Mouse (Mus musculus) lung, postnatal 4 days (tissue): ENCODE measurements around the gene Cd164l2.

Experiments
- DNase-seq, 2 experiments: peaks; one replicate each; pipeline ENCODE4 v3.0.0; 2021

The Cd164l2 gene

DNA sequence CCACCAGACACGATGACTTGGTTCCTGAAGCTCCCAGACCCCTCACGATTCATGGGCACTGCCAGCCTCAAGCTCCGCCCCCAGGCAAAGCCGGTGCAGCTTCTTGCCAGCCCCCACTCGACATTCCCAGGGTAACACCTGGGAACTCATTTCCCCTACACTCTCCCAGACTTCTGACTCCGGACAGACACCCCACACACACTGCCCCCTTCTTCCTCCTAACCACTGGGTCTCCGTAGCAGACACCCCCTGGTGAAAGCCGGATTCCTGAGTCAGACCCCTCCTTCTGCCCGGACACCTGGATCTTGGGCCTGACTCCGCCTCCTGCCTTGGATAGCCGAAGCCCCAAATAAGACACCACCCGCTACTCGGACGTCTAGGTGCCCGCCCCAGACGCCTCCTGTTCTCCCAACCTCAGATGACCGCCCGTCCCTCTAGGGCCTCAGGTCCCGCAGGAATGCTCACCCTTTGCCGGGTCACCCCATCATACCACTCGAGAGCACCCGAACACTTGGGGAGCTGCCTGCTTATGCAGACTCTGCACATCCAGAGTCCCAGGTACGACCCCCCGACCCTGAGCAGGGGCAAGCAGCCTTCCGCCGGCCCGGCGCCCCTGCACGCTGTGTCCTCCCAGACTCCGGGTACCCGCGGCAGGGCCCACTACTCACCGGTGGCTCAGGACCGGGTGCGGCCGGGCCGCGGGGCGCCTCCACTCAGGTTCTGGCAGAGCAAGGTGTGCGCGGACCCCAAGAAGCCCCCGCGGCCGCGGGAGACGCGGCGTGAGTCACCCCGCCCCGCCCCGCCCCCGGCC lies at the start of gene Cd164l2, which contains the start of gene Gpr3:
Cd164l2 (plus strand) TSS at position 381 of the 811 bp plus-strand sequence.
Gpr3 (minus strand) TSS at position 786 of the 811 bp plus-strand sequence.
- DNase-seq = peak in 1 of 2 experiments; percentile 37

DNA sequence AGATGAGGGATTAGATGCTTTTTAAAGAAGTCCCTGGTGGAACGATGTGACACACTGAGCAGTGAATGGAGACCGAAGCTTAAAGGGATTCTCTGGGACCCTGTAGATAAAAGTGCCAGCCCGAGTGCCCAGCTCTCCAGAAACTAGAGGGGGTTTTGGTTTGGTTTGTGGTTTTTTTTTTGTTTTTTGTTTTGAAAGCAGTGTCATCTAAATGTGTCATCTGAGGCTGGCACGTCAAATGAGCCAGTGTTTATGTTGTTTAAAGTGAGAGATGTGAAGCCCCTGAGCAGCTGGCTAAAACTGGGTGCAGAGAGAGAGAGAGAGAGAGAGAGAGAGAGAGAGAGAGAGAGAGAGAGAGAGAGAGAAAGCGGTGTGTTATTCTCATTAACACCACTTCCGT lies 49.7 kb upstream of the Cd164l2 start:
- no peak for DNase-seq

DNA sequence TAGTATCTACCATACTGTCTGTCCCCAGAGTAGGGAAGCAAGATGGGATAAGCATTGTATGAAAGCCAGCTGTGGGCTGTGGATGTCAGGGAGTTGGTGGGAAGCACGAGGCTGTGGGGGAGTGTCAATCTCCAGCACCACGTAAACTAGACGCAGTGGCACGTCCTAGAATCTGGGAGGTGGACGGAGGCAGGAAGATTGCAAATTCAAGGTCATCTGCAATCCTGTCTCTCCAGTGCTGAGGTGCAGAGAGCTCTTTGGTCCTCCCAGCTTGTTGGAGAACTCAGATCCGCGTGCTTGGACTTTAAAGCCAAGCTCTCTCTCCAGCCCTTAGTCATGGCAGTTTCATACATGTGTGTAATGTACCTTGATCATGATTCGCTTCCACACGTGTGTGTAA lies 45.2 kb upstream of the Cd164l2 start:
- DNase-seq = no peak

DNA sequence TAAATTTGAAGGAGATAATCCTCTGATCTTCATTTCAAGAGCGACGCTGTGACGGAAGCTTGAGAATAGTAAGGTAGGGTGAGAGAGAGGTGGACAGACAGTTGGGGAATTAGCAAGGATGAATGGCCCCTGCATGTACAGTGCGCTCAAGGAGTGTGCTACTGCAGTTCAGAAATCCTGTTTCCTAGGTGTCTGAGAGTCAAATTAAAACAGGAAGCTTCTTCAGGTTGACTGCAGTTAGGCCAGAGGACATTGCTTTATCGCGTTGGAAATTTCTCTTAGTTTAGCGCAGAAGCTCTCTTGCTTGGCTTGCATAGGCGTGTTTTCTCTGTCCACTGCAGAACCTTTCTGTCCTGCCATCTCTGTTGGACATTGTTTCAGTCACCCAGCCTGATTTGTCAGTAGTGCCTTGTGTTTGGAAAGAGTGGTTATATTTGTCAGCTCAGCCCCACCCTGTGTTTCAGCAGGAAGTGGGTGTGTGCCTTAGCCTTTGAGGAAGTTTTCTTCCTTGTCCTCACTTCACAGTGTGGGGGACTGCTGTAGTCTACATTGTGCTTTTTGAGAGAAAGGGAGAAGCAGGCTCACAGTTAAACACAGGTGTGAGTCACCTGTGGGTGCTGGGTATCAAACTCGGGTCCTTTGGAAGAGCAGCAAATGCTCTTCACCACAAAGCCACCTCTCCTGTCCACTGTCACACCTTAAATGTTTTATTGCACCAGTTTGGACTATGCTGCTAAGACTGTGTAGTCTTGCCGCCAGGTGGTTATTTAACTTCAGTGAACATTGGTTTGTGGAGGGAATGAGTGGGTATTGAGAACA lies 42.5 kb upstream of the Cd164l2 start:
- peak; percentile 53 to 65 for DNase-seq

DNA sequence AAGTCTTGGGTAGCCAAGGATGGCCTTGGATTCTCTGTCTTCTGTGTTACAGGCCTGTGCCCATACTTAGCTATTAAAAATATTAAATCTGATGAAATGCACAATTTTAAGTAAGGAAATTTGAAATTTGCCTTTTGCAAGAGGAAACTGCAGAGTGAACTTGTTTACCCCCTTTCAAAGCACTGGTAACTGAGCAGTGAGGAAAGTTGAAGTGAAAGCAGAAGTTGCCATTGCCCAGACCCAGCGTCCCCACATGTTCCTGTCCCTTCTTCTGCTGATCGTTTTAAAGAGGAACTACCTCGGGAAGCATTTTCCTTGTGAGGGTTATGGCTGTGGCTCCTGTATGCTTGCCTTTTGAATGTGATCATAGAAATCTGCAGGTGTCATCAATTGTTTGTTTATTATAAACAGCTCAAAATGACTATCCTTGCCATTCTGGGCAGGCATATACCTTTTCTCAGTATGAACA lies 41.8 kb upstream of the Cd164l2 start:
- DNase-seq = peak; percentile 40 to 48

DNA sequence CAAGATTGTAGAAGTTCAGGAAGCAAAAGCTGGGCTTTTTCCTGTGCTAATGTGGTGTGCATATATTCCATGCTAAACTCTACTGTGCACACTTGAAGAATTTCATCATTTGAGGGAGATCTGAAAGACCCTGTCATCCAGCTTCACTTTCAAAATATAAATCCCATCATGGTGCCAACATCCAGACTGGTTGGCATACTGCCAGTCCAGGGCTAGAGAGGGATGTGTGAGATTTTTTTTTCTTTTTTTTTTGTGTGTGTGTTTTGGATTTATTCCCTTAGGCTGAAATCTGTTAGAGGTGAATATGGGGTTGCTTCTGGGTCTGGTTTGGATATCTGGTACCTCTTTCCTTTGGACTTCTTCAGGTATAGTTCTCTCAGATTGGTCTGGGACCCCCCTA lies 41.3 kb upstream of the Cd164l2 start:
- DNase-seq = no peak

DNA sequence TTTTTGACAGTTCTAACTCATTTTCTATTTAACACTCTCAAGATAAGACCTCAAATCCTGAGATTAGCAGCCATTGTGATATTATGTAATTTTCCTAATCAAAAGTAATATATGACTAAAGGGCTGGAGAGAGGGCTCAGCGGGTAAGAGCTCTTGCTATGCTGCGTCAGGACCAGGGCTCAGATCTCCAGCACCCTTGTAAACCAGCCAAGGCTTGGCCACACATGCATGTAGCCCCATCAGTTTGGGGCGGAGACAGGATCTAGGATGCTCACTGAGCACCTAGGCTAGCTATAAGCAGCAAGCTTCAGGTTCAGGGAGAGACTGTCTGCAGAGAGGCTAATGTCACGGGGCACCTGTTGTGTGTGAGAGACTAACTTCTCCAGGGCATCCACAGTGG lies 39.5 kb upstream of the Cd164l2 start:
- DNase-seq = no peak

DNA sequence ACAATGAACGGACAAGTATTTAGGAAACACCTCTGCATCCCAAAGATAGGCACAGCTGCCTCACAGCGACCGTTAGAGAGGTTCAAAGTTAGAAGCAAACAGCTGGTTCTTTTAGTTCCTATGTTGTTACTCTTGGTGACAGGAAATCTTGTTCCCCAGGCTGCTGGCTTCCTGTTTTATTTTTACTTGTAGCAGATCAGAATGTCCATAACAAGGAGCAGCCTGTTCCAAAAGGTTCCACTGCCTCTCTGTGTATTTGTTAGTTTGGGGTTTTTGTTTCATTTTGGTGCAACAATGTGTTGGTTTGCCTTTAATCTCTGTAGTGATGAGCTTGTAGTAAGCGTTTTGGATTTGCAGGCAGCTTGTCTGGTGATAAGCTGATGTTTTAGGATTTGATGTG lies 37.6 kb upstream of the Cd164l2 start:
- no peak for DNase-seq

DNA sequence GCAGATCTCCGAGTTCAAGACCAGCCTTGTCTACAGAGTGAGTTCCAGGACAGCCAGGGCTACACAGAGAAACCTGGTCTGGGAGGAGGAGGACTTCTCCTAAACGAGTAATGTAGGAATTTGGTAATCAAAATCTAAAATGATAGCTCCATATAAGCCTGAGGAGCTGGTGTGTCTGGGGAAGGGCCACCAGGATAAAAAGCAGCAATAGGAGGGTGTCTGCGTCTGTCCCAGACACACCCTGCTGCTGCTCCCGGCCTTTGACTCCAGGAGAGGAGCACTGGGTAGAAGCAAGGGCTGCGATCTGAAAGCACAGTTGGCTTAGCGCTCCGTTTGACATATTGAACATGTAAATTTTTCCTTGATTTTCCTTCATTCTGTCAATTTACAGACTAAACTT lies 36.7 kb upstream of the Cd164l2 start:
- DNase-seq = no peak

DNA sequence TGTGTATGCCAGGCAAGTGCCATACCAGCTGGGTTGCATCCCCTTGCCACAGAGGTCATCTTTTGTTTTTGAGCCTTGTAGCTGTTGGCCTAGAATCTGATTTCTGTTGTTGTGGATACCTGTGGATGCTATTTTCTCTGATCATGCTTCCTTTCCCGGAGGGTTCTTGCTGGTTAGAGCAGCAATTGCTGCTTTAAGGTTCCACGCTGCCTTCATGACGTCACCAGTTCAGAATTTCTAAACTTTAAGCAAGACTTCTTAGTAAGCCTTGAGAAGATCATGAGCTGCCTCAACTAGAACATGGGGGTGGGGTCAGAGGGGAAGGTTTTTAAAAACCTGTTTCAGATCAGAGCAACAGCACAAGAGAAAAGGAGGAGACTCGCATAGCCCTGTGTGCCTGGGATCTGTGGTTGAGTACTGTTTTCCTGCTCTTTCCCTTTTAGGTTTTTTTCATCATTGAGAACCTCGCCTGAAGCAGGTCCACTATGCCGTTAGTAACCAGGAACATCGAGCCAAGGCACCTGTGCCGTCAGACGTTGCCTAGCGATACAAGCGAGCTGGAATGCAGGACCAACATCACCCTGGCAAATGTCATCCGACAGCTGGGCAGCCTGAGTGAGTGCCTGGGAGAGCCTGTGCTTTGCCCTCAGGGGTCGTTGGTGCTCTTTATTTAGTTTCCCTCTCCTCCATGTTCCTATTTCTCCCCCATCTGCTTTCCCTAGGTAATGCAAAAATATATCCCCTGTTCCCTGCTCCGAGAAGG lies 35.8 kb upstream of the Cd164l2 start:
- no peak for DNase-seq

DNA sequence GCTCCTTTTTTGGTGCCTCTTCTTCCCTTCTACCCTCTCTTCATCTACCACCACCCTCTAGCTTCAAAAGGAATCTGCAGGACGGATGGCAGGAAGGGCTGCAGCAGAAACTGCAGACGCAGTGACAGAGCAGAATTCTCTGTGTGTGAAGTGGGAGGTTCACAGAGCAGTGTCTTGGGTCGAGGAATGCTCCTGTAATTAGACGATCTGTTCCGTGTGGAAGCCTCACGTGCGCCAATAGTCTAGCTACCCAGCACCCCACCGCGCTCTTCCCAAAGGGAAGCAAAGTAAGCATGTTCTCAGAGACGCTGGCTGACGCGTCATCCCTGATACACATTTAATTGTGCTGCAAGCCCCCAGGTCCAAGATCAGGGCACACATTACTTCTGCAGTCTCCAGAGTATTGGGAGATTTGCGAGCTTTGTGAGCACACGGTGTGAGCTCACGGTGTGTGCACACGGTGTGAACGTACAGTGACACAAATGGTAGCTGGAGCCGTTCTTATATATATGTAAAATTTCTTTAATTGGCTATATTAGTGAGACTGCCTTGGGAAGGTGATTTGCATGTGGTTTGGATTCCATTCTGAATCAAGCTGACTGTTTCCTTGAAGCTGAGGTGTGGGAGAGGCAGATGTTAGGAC lies 35.0 kb upstream of the Cd164l2 start:
- DNase-seq = no peak

DNA sequence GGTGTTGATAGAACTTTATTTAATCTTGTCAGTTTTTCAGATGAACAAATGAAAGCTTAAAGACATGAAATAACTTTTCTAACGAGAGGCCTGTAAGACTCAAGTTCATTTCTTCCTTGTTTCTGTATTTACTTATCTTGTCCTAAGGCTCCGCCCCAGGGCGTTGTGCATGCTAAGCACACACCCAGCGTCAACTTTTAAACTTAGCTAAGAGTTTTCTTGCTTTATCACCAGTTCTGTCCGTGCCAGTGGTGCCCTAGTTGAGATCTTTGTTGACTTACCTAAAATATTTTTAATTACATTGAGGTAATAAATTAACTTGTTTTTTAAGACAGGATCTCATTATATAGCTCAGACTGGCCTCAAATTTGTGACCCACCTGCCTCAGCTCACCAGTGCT lies 33.6 kb upstream of the Cd164l2 start:
- no peak for DNase-seq

DNA sequence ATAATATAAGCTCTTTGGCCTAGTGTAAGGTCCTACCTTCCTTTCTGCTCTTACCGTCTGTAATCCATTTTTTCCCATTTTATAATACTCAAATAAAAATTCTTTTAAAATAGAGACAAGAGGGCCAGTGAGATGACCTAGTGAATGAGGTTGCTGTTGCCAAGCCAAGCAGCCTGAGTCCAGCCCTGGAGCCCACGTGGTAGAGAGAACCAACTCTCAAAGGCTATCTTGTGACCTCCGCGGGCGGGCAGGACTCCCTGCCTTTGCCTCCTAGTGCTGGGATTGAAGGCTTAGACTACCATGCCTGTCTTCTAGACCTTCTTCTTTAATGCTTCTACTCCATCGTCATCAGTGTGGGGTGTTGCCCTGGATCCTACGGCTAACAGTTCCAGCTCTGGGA lies 32.7 kb upstream of the Cd164l2 start:
- DNase-seq = no peak

DNA sequence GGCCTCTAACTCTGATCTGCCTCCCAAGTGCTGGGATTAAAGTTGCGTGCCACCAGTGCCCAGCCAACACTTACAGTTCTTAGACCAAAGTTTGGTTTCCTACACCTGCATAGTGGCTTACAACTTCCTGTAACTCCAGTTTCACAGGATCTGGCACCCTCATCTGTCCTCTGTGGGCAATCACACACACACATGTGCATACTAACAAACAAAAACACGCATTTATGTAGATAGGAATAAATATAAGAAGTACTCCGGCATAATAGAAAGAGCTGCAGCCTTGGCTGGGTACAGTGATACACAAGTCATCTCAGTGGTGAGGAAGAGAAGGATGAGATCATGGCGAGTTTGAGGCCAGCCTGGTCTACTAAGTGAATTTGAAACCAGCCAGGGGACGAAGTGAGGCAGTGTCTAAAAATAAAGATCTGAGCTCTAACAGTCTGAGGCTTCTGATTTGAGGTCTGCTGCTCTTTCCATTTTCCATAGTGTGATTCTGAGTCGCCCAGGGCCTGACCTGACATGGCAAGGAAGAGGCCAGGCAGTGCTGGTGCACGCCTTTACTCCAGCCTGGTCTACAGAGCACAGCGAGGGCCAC lies 29.4 kb upstream of the Cd164l2 start:
- peak in 1 of 2 experiments; percentile 7 for DNase-seq

DNA sequence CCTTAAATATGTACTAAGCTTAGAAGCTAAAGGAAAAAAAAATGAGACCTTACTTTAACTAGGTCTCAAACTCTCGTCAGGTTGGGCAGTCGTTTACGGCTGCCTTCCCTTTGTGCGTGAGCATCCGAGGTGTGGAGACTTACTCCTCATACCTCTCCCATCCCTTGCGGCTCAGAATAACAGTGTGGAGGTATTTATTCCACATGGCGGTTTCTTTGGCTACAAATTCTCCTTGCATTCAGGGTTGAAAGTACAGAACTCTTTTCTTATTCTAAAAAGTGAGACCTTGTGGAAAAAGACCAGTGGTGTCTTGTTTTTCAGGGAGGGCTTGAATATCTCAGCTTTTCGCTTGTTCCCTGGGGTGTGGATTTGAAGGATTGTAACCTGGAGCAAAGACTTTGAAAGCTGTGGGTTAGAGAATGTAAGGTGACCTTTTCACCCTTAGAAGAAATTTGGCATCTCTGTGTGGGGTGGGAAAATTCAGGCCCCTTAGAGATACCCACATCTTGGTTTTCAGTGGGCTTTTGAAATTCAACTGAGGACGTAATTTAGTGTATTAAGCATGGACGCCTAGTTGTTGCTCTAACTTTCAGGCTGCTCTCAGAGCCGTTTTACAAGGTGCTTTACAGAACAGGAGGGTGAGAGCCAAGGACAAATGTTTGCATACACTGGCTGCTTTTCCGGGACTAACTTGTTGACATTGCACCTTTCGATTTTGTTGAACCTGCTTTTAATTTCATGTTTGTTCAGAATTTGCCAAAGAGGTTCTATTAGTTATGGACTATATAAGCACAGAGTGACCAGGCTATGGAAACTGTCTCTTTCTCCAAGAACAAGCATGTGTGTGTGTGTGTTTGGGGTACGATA lies 27.7 kb upstream of the Cd164l2 start:
- no peak for DNase-seq

DNA sequence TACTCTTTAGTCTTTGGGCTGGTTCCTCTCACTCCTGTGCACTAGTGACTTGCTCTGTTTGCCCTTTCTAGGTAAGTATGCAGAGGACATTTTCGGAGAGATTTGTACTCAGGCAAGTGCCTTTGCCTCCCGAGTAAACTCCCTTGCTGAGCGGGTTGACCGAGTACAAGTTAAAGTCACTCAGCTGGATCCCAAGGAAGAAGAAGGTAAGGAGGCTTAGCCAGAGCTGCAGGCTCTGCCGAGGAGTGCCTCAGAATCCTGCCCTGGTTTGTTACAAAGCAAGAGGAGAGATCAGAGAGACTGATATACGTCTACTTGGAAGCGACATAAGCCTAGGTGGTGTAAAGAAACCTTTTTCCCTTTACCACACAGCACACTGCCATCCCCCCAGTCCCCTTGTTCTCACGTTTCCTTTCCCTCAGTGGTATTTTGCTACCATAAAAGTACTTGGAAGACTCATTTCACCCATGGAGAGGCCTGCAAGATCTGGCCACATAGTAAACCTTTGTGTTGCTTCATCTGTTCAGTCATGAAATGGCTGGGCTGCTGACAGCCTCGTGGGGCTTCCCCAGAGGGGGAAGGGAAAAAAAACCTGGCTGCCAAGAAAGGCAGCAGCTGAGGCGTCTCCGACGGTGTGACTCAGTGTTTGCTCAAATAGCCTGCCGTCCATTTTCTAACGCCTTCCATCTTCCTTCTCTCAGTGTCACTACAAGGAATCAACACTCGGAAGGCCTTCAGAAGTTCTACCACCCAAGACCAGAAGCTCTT lies 26.8 kb upstream of the Cd164l2 start:
- peak; percentile 76 to 85 for DNase-seq

DNA sequence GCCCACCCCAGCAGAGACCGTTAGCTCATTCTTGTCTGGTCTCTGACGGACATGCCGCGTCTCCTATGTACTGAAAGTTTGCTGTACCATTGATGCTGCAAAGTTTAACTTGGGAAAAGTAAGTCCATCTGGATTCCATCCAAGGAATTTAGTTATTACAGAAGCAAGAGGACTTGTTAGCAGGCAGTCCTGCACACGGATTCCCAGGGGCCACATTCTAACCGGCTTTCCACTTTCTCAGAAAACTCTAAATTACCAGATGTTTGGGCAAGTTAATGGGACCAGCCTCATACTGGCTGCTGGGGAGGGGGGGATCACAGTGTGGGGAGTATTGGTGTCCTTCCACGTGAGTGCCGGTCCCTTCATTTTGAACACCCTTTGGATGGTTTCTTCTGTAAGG lies 26.0 kb upstream of the Cd164l2 start:
- DNase-seq = no peak

DNA sequence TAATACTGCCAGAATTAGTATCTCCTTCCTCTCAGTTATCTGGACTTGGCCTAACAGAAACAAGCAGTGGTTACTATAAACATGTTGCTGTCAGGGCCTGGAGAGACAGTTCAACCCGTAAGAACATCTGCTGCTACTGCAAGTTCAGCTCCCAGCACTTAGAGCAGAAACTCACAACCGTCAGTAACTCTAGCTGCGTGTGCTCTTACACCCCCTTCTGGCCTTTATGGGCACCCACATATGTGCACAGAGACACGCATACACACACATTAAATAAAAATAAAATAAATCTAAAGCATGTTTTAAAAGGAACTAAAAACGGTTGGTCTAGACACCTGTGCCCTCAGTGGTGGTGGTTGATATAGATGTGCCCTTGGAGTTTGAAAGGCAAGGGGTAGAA lies 25.1 kb upstream of the Cd164l2 start:
- DNase-seq = no peak

DNA sequence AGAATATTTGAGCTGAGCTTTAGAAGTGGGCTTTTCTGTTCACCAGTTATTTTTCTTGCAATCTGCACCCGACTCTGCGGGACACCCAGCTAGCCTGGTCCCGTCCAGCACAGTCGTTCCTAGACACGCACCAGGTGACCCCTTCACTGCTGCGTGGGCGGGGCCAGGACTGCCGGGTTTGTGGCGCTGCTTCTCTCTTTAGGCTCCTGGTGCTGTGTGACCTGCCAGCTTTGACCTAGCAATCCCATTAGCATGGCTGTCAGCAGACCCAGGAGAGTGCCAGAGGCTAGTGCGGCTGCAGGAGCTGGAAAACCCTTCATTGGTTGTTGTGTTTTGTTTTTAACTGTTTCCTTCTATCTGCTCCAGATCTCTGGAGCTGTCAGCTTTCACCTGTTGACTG lies 22.5 kb upstream of the Cd164l2 start:
- no peak for DNase-seq

DNA sequence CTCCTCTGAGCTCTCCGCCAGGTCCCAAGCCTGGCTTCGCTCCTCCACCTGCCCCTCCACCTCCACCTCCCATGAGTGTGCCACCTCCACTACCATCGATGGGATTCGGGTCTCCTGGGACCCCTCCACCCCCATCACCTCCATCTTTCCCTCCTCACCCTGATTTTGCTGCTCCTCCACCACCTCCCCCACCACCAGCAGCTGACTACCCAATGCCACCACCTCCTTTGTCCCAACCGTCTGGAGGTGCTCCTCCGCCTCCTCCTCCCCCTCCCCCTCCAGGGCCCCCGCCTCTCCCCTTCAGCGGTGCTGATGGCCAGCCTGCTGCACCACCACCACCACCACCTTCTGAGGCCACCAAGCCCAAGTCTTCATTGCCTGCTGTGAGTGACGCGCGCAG lies 17.4 kb upstream of the Cd164l2 start:
- DNase-seq = no peak
